ENCODE assay signal across 9 mouse cellular contexts in the genomic region with DNA sequence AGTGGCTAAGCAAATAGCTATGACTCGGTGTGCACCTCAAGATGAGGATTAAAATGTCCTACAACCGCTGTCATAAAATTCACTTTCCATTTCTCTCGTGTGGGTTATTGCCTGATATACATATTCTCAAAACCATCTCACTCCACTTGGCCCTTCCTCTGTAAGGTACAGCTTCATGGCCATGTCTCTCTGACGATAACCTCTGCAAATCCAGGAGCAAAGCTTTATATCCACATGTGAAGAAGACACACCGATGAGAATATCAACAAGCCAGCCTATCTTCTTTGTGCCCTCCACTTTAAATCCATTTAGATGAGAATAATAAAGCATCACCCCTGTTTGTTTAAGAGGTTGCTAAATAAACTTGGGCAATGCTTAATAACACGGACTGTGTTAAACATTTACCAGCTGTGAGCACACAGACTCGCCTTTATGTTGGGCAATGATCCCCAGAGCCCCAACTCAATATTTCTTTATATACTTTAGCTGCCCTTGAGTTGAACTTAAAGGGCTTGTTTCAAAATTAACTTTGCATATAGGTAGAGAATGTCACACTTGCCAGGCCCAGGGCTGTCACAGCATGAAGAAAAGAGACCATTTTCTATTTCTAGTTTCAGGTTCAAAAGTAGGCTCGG.
DNase-seq lines count a peak whose midpoint lies in the region; ATAC-seq and TF ChIP-seq lines count a peak whose summit lies in the region.
"Had no signal": no experiment of that assay in that cellular context is flagged by ENCODE, and none has a peak within 500 bp of the region (broad histone marks: within the 10 kb centered on the region; RNA-seq: fewer than 3 reads in every experiment).

No protein-coding gene starts in this region.

- H3K36me3 ChIP-seq in hindbrain, embryonic 15.5 days = no peaks in the 10 kb centered on the region
- no peaks in the 10 kb centered on the region for H3K36me3 ChIP-seq in liver, embryonic 12.5 days
- H3K36me3 ChIP-seq in small intestine, adult 2 months (ENCODE audit: control insufficient read depth, insufficient read depth, low read length) = no peaks in the 10 kb centered on the region

- H3K9me3 ChIP-seq in hindbrain, embryonic 15.5 days = no peaks in the 10 kb centered on the region
- no peaks in the 10 kb centered on the region for H3K9me3 ChIP-seq in liver, embryonic 12.5 days (replicated peaks)

- H3K4me3 ChIP-seq in hindbrain, embryonic 15.5 days = no peak overlapping the region
- no peak overlapping the region for H3K4me3 ChIP-seq in liver, embryonic 12.5 days
- H3K4me3 ChIP-seq in small intestine, adult 2 months (ENCODE audit: low read depth, low read length) = no peak overlapping the region
- H3K4me3 ChIP-seq: erythroblast, embryonic 14.5 days had no signal

- H3K4me2 ChIP-seq in hindbrain, embryonic 15.5 days = no peak overlapping the region
- H3K4me2 ChIP-seq in liver, embryonic 12.5 days = no peak overlapping the region

- TF ChIP-seq CTCF in small intestine, adult 2 months (IDR thresholded peaks at IDR 0.05; ENCODE audit: extremely low read depth, insufficient read length, insufficient replicate concordance, low read depth, low read length) = no peak

- DNase-seq in kidney, adult 9 months = peak; percentile 39
- DNase-seq in kidney, postnatal 4 days = no peak
- DNase-seq in cerebellum, adult 9-11 months = no peak
- no peak for DNase-seq in gastrocnemius, postnatal 10 days
- DNase-seq in retina, embryonic 14.5 days (ENCODE audit: low spot score) = no peak

- H3K27ac ChIP-seq in hindbrain, embryonic 15.5 days (replicated peaks) = peak overlapping the region; percentile 72
- peak overlapping the region; percentile 21; the same call in 1 of the 2 replicates for H3K27ac ChIP-seq in liver, embryonic 12.5 days
- H3K27ac ChIP-seq in small intestine, adult 2 months (ENCODE audit: insufficient read depth, low read depth, low read length) = peak overlapping the region; percentile 80

- ATAC-seq in hindbrain, embryonic 15.5 days (ENCODE audit: low FRiP score, low read depth) = no peak
- peak; percentile 65 for ATAC-seq in liver, embryonic 12.5 days

- peaks cover 18% of the 10 kb centered on the region for H3K4me1 ChIP-seq in hindbrain, embryonic 15.5 days (replicated peaks)
- H3K4me1 ChIP-seq in liver, embryonic 12.5 days = 0 out of 2 replicates have a peak, but pooled peaks cover 5% of the 10 kb centered on the region
- H3K4me1 ChIP-seq in small intestine, adult 2 months (ENCODE audit: control insufficient read depth, insufficient read depth, insufficient read length, low read length) = peaks cover 14% of the 10 kb centered on the region; the same call in 1 of the 2 replicates

- H3K9ac ChIP-seq in hindbrain, embryonic 15.5 days = no peak overlapping the region
- H3K9ac ChIP-seq in liver, embryonic 12.5 days = no peak overlapping the region

- H3K27me3 ChIP-seq in hindbrain, embryonic 15.5 days = no peaks in the 10 kb centered on the region
- H3K27me3 ChIP-seq in liver, embryonic 12.5 days (replicated peaks) = no peaks in the 10 kb centered on the region
- no peaks in the 10 kb centered on the region for H3K27me3 ChIP-seq in small intestine, adult 2 months (ENCODE audit: control insufficient read depth, insufficient read depth, low read length)

- WGBS in hindbrain, embryonic 15.5 days = 49% methylated on average over 8 of the region's 8 CpGs
- WGBS in liver, embryonic 12.5 days (ENCODE audit: insufficient replicate concordance) = 59% methylated on average over 8 of the region's 8 CpGs
- WGBS in small intestine, adult 2 months = 12% methylated on average over 8 of the region's 8 CpGs

- no peak for TF ChIP-seq POLR2A in small intestine, adult 2 months (IDR thresholded peaks at IDR 0.05; ENCODE audit: low read depth, low read length)

Comparison
In these comparisons a context has a peak if more than half of its experiments do, and no peak if none do; other contexts are left out.
1. H3K27ac ChIP-seq: peak in every context shown above with its lines; median percentile 80 in small intestine, adult 2 months; 72 in hindbrain, embryonic 15.5 days; 21 in liver, embryonic 12.5 days.